Mouse (Mus musculus) right cerebral cortex, postnatal 36 days (tissue): Measurements from ENCODE around the gene Hint3.
"Not testable (repeated sequence)": the region's sequence is repeated elsewhere in the genome, so short reads cannot be mapped to it uniquely, and the experiment has no call there.

Source experiments
- DNase-seq, 2 experiments: peaks; one replicate each; pipeline ENCODE4 v3.0.0; 2022; ENCODE audit warnings: low spot score in 2 of 2, mixed read lengths in 1 of 2

Gene Hint3

GRCm38 (mm10) chr10:30629513-30629912 is at the start of gene Hint3:
Gene Hint3, minus strand, starts transcription at chr10:30629632.
- DNase-seq = no peak

DNA sequence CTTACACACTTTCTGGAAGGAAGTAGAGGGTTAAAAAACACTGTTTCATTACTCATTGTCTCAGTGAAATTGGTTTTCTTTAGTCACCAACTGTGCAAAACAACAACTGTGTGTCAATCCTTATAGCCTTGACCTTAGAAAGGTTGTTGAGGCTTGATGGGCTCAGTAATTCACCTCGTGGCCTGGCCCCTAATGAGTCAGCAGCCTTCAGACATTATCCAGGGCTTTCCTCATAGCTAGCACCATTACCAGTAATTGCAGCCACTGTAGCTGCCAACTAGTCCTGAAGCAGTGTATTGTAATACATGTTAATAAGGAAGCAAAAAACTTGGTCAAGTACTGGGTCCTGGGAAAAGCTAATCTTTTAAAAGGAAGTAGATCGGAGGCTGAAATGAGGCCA is 48.6 kb upstream of the Hint3 start:
- no peak for DNase-seq

DNA sequence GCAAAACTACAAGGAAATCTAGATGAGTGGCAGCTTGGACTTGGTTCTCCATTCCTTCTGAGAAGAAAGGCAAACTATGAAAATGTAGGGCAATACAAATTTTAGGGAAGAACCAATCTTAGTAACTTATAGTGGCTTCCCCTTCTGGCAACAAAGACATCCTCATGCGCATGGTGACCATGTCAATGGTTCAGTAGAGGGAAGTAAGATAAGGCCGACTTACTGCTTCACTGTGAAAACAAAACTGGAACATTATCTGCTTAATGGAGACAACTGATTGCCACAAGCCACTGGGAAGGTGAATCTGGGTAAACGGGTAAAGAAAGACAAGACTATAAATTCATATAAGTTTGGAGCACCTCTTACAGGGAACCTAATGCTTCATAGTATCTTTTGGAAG is 45.4 kb upstream of the Hint3 start:
- no peak for DNase-seq

DNA sequence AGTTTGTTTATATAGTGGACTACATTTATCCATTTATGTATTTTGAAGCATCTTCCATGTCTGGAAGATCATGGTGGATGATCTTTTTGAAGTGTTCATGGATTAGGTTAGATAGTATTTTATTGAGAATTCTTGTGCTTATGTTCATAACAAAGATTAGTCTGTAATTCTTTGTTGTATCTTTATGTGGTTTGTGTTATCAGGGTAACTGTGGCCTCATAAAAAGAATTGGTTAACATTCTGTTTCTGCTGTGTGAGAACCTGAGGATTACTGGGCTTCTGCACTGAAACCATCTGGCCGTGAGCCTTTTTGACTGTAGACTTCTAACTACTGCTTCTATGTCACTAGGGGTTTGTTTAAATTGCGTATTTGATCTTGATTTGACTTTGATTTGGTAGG is 37.1 kb upstream of the Hint3 start:
- no peak for DNase-seq

GRCm38 (mm10) chr10:30660564-30661328 is 31.3 kb upstream of the Hint3 start:
- no peak for DNase-seq

- no peak for DNase-seq
These were observed 26.2 kb upstream of the Hint3 start for GRCm38 (mm10) chr10:30655655-30656054.

GRCm38 (mm10) chr10:30647681-30648080 is 18.2 kb upstream of the Hint3 start:
- no peak for DNase-seq

GRCm38 (mm10) chr10:30638216-30638615 is 8.8 kb upstream of the Hint3 start:
- no peak for DNase-seq

DNA sequence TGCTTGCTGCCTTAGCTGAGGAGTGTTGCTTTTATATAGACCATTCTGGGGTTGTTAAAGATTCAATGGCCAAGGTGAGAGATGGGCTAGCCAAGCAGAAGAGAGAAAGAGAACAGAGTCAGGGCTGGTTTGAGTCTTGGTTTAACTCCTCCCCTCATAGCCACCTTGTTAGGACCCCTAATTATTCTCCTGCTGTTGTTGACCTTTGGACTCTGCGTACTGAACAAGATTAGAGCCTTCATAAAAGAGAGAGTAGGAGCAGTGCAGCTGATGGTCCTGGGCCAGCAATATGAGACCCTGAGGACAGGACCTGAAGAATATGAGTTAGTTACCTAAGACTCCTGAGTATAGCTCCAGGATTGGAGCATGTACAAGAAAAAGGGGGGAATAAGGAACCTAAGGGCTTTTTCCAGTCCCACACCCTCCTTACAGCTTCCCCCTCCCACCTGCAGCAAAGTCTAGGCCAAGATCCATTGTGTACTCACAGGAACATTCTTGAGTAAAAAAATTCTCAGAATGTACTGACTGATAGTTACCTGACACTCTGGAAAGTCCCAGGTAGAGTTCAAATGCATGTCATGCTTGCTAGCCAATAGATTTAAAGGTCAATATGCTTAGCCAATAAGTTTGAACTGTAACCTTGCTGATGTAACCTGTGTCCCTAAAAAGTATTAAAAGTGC is 7.2 kb upstream of the Hint3 start:
- DNase-seq = not testable (repeated sequence)

DNA sequence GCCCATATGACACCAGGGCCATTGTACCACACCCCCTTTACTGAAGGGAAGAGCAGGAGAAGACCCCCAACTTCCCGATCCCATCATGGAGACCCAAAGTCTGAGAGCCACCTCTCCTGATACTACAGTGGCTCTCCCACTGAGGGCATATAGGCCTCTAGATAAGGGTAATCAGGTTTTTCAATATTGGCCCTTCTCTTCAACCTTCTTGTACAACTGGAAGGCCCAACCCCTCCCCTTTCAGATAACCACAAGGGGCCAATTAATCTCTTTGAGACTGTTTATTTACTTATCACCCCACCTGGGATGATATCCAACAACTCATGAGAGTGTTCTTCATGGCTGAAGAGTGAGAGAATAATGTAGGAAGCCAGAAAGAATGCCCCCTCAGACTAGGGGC is 3.3 kb upstream of the Hint3 start:
- DNase-seq = no peak

DNA sequence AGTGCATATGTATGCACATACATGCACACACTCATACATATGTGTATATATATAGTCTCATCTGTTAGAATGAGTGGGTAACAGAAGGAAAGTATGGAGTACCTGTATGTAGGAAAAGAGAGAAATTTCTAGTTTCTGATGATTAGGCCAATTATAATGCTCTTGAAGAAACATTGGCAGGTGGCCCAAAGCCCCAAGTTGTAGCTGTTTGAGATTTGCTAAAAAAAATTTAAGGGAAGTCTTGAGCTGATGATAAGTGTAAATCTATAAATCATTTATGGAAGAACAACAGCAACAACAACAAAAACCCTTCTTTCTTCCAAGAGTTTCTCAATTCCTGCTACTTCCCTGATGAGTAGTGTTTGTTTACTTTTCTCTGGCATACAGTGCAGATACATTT is 545 bp upstream of the Hint3 start:
- DNase-seq = no peak

GRCm38 (mm10) chr10:30628444-30628843 is 988 bp downstream of the Hint3 start:
- not testable (repeated sequence) for DNase-seq

DNA sequence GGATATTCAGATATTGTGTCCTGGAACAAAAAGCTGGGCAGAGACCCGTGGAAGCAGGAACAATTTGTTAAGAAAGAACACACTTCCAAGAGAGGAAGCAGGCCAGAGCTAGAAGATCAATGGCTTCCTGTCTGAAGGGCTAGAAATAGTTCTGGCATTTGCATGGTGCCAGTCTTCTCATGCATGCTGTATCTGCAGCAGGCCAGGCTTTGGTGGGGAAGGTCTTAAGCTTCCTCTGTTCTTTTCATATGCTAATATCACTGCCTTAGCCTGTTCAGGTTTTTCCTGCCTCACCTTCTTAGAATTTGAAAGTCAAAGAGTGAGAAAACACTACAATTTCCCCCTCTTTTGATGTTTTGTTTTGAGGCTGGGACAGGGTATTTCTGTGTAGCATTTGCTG is 1.9 kb downstream of the Hint3 start:
- DNase-seq = no peak

DNA sequence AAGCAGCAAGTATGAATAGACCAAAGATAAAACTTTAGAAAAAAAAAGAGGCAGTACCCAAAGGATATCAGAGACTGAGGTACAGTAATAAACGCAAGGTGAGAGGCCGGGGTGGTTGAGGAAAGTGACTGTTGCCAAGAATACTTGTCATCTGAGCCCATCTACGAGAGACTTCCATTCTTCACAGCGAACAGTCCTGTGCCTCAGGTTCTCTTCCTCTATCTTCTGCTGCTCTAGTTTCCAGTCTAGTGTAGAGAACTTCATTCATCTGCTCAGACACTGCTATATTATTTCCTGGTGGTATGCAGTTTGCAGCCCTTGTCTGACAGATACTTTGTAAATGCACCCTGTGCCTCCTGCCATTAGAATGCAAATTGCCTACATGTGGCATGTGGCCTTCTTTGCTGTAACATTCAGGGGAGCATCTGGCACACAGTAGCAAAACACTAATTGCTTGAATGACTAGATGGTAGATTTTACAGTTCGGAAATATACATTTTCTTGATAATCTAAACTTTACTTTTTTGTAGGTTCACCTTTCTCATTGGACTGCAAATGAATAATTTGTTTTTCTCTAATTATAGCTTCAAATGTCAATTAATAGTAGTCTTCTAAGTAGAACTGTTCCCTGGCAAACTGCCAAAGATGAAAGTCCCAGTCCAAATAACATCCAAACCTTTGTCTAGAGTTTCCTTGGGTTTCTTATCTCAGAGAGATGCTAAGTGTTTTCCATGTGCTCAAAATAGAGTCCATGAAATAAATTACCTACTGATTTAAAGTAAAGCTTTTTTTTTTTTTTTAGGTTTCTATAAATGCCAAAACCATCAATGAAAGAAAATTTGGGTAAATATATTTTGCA is 5.0 kb downstream of the Hint3 start:
- DNase-seq = no peak

DNA sequence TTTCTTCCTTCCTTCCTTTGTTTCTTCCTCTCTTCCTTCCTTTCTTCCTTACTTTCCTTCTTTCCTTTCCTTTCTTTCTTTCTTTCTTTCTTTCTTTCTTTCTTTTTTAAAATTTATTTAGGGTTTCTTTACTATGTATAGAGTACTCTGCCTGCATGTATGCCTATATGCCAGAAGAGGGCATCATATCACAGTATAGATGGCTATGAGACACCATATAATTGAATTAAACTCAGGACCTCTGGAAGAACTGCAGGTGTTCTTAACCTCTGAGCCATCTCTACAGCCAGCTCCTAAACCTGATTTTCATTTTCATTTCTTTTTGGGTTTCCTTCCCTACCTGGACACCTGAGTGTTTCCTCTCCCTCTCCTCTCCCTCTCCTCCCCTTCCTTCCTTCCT is 6.5 kb downstream of the Hint3 start:
- DNase-seq = no peak

DNA sequence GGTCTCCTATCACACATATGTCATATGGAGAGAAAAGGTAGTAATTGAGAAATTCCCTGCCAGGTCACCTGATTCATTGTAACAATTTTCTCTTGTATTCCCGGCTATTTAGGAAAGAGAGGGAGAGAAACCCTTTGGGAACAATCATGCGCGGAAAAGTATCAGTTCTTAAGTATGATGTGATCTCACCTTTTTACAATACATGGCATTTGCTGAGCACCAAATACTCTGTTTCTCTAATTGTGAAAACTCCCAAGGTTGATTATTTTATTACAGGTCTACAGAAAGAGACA is 10.6 kb downstream of the Hint3 start:
- no peak for DNase-seq

DNA sequence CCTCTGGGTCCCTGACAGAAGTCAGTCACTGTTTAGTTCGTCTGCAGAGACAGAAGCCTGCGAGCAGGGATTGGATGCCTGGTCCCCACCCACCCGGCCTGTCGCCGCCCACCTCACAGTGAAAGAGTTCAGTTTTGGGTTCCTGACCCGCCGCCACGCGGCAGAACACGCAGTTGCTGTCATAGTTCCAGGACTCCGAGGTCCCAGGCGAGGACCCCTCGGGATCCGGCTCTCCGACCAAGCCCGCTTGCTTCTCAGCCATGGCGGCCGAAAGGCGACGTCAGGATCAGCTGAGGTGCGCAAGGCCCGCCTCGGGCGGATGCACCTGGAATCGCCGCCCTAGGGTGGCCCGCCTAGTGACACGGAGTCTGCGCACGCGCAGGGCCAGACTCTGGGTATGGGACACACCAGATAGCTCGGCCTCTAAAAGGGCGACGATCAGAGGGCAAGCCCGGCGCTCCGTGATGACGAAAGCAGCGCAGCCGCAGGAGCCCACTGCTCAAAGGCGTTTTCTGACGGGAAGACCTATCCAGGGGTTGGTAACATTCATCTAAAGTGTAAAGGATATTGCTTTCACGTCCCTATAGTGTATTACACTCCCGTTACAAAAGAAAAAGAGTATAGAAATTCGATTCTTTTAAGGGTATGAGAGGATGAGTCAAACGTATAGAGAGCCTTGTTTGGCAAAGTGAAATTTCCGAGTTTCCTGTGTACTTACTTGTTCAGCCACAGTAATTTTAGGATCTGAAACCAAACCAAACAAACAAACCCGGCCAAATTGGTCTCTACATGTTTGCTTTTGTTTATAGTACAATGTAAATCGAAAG is 11.1 kb downstream of the Hint3 start:
- DNase-seq = peak; percentile 99

DNA sequence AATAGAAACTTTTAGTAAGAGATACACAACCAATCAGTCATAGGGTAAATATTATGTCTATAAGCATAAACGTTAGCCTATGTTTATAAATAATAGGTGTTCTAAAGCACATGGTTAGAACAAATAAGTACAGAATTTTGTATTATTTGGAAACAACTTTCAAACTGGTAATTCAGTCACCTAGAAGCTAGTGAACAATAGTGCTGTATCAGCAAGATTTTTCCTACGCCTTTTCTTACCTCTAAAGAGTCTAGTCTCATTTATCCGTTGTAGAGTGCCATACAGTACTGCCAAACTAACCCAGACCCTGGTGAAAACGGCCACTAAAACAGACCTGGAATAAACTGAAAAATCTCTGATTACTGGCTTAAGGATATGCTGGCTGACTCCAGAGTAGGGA is 16.4 kb downstream of the Hint3 start:
- DNase-seq = no peak

- DNase-seq = no peak
These were observed 19.8 kb downstream of the Hint3 start for GRCm38 (mm10) chr10:30609614-30610013.

GRCm38 (mm10) chr10:30608109-30608508 is 21.3 kb downstream of the Hint3 start:
- DNase-seq = no peak

- DNase-seq = peak; percentile 86 to 87
These were observed 28.9 kb downstream of the Hint3 start, which contains the start of gene Trmt11 for GRCm38 (mm10) chr10:30600542-30600966. Gene Trmt11, minus strand, starts transcription at chr10:30600749.

DNA sequence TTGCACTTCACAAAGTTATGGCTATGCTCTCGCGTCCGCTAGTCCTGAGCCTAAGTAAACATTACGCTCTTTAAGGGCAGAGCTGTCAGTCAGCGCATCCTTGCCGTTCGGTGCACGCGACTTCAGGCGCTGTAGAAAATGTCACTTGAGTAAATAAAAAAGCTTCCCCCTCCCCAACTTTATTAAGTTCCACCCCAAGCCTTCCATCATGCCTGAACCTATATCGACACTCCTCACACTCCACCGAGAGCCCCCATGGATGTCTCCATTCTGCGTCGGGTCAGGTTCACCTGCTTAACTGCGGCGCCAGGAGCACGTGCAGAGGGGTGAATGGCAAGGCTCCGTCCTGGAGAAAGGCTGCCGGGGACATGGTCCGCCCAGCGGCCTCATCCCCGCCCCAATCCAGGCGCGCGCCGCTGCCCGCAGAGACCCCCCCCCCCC is 29.3 kb downstream of the Hint3 start:
- DNase-seq = no peak
